Mouse (Mus musculus) stomach, postnatal 0 days (tissue): ENCODE measurements at regions not wholly inside any gene's neighbourhood (a gene's known extent, or its start where the extent isn't known, plus 50 kb on each side); places are given as distances from the start of the nearest gene placed in this dataset.

Source experiments
- CTCF ChIP-seq: IDR thresholded peaks from 2 replicates; pipeline ENCODE4 v1.5.1; 2016; ENCODE audit warnings: antibody characterized with exemption, low read depth, mild to moderate bottlenecking, moderate library complexity
- EP300 ChIP-seq: optimal IDR thresholded peaks from 2 replicates; pipeline ENCODE3; 2016; ENCODE audit warnings: antibody characterized with exemption

DNA sequence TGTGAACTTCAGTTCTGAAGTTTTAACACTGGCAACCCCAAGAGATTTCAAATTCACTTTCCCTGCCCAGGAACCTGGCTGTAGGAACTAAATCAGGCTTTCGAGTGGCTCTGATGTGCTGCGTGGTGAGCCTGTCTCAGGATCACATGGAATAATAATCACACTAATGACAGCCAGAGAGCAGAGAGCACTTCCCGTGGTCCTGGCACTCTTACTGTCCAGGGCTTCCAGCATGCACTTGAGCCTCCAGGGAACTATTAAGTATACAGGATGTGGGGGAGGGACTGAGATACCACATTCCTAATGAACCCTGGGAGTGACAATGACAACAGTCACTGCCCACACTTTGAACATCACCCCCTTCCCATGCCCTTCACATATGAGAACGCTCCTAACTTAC lies 90.2 kb downstream of the H2al1j start:
- TF ChIP-seq CTCF (no peak), EP300 (no peak)
